Mouse (Mus musculus) midbrain, embryonic 16.5 days (tissue): ENCODE measurements around the gene Grin2b. TPM values are rescaled to one million over a fixed set of nuclear protein-coding genes. Genes with fewer than 3 reads are reported as not detected.

Experiments used
- ATAC-seq: fragments of 200-750 bp; cut with Nextera tagmentation; 2 replicates; pipeline ENCODE4 v1.8.0; 2017; ENCODE audit warnings: moderate TSS enrichment
- H3K27ac ChIP-seq: fragments of 300-500 bp; sonication (generic); 2 replicates; pipeline ENCODE4 v1.5.1; 2014; ENCODE audit warnings: mild to moderate bottlenecking, low read length, mixed read lengths
- H3K27me3 ChIP-seq: fragments of 300-500 bp; sonication (generic); 2 replicates; pipeline ENCODE4 v1.6.1; 2014; ENCODE audit warnings: low read depth, low read length, mixed read lengths; ENCODE audit not compliant: control insufficient read depth, insufficient read depth
- H3K36me3 ChIP-seq: fragments of 300-500 bp; sonication (generic); 2 replicates; pipeline ENCODE4 v1.6.1; 2014; ENCODE audit warnings: mild to moderate bottlenecking, low read length, moderate library complexity, mixed read lengths; ENCODE audit not compliant: control insufficient read depth, insufficient read depth
- H3K4me1 ChIP-seq: fragments of 300-500 bp; sonication (generic); 2 replicates; pipeline ENCODE4 v1.6.1; 2014; ENCODE audit warnings: mild to moderate bottlenecking, low read length, mixed read lengths; ENCODE audit not compliant: control insufficient read depth, insufficient read depth
- H3K4me2 ChIP-seq: fragments of 300-500 bp; sonication (generic); 2 replicates; pipeline ENCODE4 v1.6.1; 2014; ENCODE audit warnings: mild to moderate bottlenecking, low read length, mixed read lengths
- H3K4me3 ChIP-seq: fragments of 300-500 bp; sonication (generic); 2 replicates; pipeline ENCODE4 v1.5.1; 2014; ENCODE audit warnings: low read depth, mild to moderate bottlenecking, low read length, moderate library complexity, mixed read lengths
- H3K9ac ChIP-seq: fragments of 300-500 bp; sonication (generic); 2 replicates; pipeline ENCODE4 v1.6.1; 2014; ENCODE audit warnings: low read depth, low read length, mixed read lengths
- H3K9me3 ChIP-seq: fragments of 300-500 bp; sonication (generic); replicated peaks from 2 replicates; pipeline ENCODE4 v1.6.1; 2014; ENCODE audit warnings: mild to moderate bottlenecking, low read length, mixed read lengths; ENCODE audit not compliant: control insufficient read depth, poor library complexity, severe bottlenecking
- WGBS: fragments of 180-500 bp; shearing (Covaris S2); extraction: QIAGEN DNeasy Blood & Tissue Kit; methylation state at CpG from one replicate; pipeline ENCODE4 v1.1.7; 2014; 5-methylcytosine and 5-hydroxymethylcytosine counted together
- polyA plus RNA-seq: library from polyadenylated mRNA; unstranded; fragments of >200 nt; fragmentation: Nextera tagmentation; extraction: Ambion mirVana; gene quantifications from 2 replicates; pipeline ENCODE4 v1.2.1, GENCODE M21; 2015

Grin2b gene
- polyA plus RNA-seq, 1 experiment from 2014 or later = 75.6 TPM

DNA sequence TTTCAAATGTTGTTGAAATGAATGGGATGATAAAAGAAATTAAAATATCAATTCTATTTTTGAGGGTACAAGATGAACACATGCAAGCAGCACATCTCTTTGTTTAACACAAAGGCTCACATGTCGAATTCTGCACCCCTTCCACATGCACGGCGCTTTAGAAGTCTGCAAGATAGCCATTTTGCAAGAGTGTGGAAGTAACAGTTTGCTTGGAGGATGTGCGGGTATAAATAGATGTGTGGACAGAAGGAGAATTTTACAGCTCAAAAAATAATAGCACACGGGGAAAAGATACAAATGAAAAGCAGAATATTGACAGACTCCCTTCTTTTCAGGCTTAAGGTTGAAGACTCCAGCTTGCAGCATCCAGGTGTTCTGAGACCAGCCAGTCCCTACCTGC lies 2.9 kb downstream of the Grin2b start:
- no peaks in the 10 kb centered on the region for H3K9me3 ChIP-seq
- H3K4me2 ChIP-seq = peak overlapping the region; percentile 67
- peaks cover 36% of the 10 kb centered on the region for H3K4me1 ChIP-seq
- H3K27me3 ChIP-seq = no peaks in the 10 kb centered on the region
- H3K27ac ChIP-seq = peak overlapping the region; percentile 95
- ATAC-seq = no peak
- 54% methylated on average over 5 of the region's 5 CpGs for WGBS
- no peaks in the 10 kb centered on the region for H3K36me3 ChIP-seq
- H3K4me3 ChIP-seq = peak overlapping the region; percentile 71
- H3K9ac ChIP-seq = peak overlapping the region; percentile 67

DNA sequence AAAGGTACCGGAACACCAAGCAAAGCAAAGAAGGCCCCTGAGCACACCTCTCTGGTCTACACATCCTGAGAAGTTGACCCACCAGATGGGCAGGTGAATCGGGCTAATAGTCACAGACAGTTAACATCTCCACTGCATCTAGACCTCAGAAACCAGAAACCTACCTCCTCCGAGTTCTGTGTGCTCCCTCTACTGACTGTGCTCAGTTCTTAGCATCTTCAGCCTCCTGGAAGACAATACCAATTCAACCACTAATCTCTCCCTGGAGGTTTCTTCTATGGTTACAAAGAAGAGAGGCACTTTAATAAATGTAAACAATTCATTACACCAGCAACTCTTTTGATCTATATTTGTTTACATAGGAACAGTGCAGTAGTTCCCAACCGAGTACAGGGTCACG lies 6.0 kb downstream of the Grin2b start:
- ATAC-seq = no peak
- H3K4me1 ChIP-seq = peaks cover 54% of the 10 kb centered on the region
- H3K9ac ChIP-seq = no peak overlapping the region
- peak overlapping the region; percentile 67 for H3K4me2 ChIP-seq
- H3K9me3 ChIP-seq = no peaks in the 10 kb centered on the region
- peak overlapping the region; percentile 6; the same call in 1 of the 2 replicates for H3K4me3 ChIP-seq
- no peak overlapping the region for H3K27ac ChIP-seq
- WGBS = 78% methylated on average over 5 of the region's 5 CpGs
- H3K36me3 ChIP-seq = no peaks in the 10 kb centered on the region
- H3K27me3 ChIP-seq = no peaks in the 10 kb centered on the region

DNA sequence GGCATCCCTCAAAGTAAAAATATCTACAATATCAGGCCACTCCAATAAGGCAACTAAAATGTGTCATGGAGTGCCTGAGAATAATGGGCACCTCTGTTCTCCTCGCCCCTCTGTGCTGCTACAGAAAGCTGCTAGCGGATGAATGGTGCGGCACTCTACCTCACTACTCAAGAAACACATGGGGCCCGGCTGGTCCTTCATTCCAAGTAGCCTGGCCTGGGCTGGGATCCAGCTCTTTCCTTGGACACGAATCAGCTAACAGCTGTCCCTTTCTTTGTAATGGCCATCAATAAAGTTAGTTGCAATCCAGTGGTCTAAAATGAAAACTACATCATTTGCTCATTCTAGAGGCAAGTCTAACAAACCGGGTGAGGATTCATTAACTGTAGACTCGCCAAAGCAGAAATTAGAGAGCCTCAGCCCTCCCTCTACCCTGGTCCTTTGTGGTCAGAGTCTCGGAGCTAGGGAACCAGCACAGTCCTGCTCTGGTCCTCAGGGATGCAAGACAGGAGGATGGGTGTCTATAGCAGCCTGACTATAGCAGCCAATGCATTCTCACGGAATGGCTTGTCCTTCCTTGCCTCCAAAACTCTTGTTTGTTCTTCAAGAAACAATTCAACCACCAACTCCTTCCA lies 7.8 kb downstream of the Grin2b start:
- Histone ChIP-seq H3K27ac (no peak overlapping the region), H3K36me3 (no peaks in the 10 kb centered on the region), H3K4me1 (peaks cover 72% of the 10 kb centered on the region), H3K9me3 (no peaks in the 10 kb centered on the region), H3K9ac (no peak overlapping the region), H3K27me3 (no peaks in the 10 kb centered on the region), H3K4me3 (0 out of 2 replicates have a peak overlapping the region, but pooled peaks have one; percentile 0), H3K4me2 (peak overlapping the region; percentile 41)
- WGBS = 68% methylated on average over 9 of the region's 9 CpGs
- no peak for ATAC-seq

DNA sequence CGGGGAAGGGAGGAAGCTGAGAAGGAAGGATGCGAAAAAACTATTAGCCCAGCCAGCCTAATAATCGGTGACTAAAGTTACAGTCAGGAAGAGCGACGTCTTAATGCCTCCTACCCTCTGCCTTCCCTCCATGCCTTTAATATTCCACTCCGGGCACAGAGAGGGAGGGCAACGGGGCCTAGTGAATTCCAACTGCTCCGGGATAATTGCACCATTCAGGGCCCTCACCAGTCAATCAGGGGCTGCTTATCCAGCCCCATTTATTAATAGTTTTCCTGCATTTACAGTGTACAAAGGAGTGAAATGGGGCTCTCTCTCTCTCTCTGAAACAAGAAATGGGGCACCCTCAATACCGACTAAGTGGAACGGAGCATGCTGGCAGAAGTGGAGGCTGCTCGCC lies 11.2 kb downstream of the Grin2b start:
- Histone ChIP-seq H3K36me3 (no peaks in the 10 kb centered on the region), H3K27ac (no peak overlapping the region), H3K9me3 (no peaks in the 10 kb centered on the region), H3K4me3 (no peak overlapping the region), H3K4me1 (peaks cover 53% of the 10 kb centered on the region), H3K9ac (no peak overlapping the region), H3K27me3 (no peaks in the 10 kb centered on the region), H3K4me2 (peak overlapping the region; percentile 40)
- no peak for ATAC-seq
- 55% methylated on average over 11 of the region's 11 CpGs for WGBS

DNA sequence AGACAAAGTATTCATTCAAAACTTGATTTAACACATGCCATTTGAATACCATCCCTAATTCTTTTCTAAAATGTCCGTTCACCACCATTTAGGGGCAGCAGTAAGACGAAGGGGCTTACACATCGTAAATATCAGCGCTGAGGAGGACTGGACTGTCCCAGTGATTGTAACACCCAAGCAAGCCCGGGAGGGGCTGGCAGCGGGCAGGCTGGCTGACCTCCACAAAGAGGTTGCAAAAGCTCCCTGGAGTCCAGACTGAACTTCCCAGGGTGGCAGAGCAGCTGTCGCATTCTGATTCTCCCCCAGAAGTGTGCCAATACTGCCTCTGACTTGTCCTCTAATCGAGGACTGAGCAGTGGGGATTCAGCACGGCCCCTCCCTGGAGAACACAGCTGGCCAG lies 19.9 kb downstream of the Grin2b start:
- Histone ChIP-seq H3K4me1 (peaks cover 12% of the 10 kb centered on the region), H3K36me3 (peaks cover 5% of the 10 kb centered on the region), H3K4me2 (no peak overlapping the region), H3K27me3 (no peaks in the 10 kb centered on the region), H3K9ac (no peak overlapping the region), H3K9me3 (no peaks in the 10 kb centered on the region), H3K4me3 (no peak overlapping the region), H3K27ac (no peak overlapping the region)
- no peak for ATAC-seq
- 62% methylated on average over 9 of the region's 9 CpGs for WGBS

DNA sequence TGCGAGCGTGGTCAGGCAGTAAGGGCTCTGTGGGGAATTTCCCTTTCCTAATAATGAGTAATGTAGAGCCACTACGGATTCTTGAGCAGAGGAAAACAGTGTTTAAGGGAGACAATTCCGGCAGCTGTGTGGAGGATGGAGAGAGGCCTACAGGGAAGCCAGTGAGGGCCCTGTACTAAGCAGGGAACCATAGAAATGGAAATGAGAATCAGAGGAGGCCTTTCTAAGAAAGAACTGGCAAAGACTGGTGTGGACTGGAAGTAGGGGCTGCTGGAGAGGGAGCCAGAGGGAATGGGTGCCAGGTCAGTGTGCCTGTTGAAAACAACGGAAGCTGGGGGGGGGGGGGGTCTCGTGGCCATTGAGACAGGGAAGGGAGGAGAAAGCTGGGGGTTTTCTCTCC lies 23.2 kb downstream of the Grin2b start:
- Histone ChIP-seq H3K4me3 (no peak overlapping the region), H3K9ac (no peak overlapping the region), H3K4me1 (peaks cover 15% of the 10 kb centered on the region), H3K36me3 (peaks cover 5% of the 10 kb centered on the region), H3K27ac (0 out of 2 replicates have a peak overlapping the region, but pooled peaks have one; percentile 29), H3K9me3 (no peaks in the 10 kb centered on the region), H3K4me2 (no peak overlapping the region), H3K27me3 (no peaks in the 10 kb centered on the region)
- ATAC-seq = peak; percentile 69
- WGBS = 29% methylated on average over 5 of the region's 6 CpGs

DNA sequence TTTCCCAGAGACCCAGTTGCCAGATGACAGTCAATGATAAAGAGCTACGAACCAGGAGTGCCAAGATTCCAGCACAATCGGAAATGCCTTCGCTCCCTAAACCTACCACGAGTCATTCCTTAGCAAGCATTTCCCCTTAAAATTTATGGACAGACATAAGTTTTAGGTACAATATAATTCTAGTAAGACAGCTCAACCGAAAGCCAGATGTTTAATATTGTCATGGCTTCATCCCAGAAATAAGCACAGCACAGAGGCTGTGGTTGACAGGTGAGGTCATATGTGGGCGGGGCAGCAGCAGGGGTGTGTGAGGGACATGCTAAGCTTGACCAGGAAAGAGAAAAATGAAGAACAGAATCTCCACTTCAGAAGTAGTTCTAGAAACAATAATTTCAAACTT lies 33.3 kb downstream of the Grin2b start:
- Histone ChIP-seq H3K4me1 (no peaks in the 10 kb centered on the region; the same call in 1 of the 2 replicates), H3K36me3 (peaks cover 2% of the 10 kb centered on the region; the same call in 1 of the 2 replicates), H3K27me3 (no peaks in the 10 kb centered on the region), H3K9ac (no peak overlapping the region), H3K4me2 (no peak overlapping the region), H3K27ac (no peak overlapping the region), H3K4me3 (no peak overlapping the region), H3K9me3 (no peaks in the 10 kb centered on the region)
- no peak for ATAC-seq
- 93% methylated on average over 6 of the region's 6 CpGs for WGBS

DNA sequence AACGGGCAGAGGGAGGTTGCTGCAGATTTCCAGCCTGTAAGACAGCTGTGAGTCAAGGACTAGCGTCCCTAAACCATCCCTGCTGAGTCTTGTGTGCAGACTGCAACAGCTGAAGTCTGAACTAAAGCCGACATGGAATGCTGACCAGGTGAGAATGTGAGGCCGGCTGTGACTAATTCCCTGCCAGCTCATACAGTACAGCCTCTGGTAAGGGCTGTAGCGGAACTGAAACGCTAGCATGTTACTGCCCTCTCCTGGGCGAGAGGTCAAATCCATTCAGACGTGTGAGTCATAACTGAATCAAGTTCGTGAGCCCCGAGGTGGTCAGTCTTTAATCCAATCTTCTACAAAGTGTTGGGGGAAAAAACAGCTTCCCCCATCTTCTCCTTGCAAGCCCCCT lies 42.9 kb downstream of the Grin2b start:
- 0 out of 2 replicates have a peak, but pooled peaks have one; percentile 49 for ATAC-seq

DNA sequence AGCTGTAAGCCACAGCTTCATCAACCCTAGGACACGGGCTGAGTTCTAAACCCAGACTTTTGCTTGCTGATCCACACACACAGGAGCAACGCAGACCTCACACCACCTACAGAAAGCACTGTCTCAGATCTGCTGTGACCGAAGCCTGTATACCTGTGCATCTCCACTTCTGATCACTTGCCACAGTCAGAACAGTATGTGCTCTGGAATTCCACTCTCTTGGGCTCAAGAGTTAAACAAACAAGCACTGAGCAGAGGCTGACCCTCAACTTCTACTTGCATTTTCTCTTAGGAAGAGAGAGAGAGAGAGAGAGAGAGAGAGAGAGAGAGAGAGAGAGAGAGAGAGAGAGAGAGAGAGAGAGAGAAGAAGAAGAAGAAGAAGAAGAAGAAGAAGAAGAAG lies 50.7 kb downstream of the Grin2b start:
- no peak for ATAC-seq
- 84% methylated on average over 3 of the region's 3 CpGs for WGBS
- no peaks in the 10 kb centered on the region for H3K27me3 ChIP-seq
- H3K4me3 ChIP-seq = no peak overlapping the region
- no peak overlapping the region for H3K4me2 ChIP-seq
- no peak overlapping the region for H3K9ac ChIP-seq
- H3K9me3 ChIP-seq = no peaks in the 10 kb centered on the region
- H3K36me3 ChIP-seq = no peaks in the 10 kb centered on the region
- no peak overlapping the region for H3K27ac ChIP-seq
- no peaks in the 10 kb centered on the region for H3K4me1 ChIP-seq

More for the DNA sequence above, 42.9 kb downstream of the Grin2b start:
- Histone ChIP-seq H3K27me3 (no peaks in the 10 kb centered on the region), H3K9me3 (no peaks in the 10 kb centered on the region), H3K27ac (no peak overlapping the region), H3K4me2 (no peak overlapping the region), H3K36me3 (no peaks in the 10 kb centered on the region), H3K4me3 (no peak overlapping the region), H3K4me1 (peaks cover 5% of the 10 kb centered on the region; the same call in 1 of the 2 replicates), H3K9ac (no peak overlapping the region)
- 30% methylated on average over 10 of the region's 10 CpGs for WGBS
